Mouse (Mus musculus) cerebellum, adult 18-20 months (tissue): ENCODE data around the gene Mcoln2.

ENCODE experiments used
- DNase-seq, 2 experiments: peaks; one replicate each; pipeline ENCODE4 v3.0.0; 2021

The Mcoln2 gene

DNA sequence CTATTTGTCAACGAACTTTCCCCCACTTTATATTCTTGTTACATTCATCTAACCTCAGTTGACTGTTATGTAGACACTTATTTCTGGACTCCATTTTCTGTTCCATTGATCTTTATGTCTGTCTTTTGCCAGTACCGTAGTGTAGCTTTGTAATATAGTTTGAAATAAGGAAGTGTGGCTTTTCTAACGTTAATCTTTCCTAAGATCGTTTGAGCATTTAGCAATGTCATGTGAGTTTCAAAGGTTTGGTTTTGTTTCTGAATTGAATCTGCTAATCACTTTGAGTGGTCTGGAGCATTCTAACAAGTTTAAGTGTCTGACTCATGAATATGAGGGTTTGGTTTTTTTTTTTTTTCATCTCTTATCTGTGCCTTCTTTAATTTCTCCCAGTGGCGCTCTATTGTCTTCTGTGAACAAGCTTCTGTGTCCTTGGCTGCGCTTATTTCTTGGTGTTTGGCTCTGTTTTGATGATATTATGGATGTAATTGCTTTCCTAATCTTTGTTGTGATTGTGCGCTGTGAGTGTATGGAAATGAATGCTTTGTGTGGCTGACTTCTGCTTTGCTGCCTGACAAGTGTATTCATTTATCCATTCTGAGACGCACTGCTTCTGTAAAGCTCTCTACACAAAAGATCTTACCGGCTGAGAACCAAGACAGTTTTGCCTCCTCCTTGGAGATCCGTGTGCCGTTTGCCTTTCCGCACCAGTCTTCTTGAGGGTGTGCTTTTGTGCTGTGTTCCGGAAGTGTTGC, 79.1 kb downstream of the Mcoln2 start:
- DNase-seq = no peak

GRCm38 (mm10) chr3:146232708-146233107, 83.1 kb downstream of the Mcoln2 start:
- DNase-seq = no peak

DNA sequence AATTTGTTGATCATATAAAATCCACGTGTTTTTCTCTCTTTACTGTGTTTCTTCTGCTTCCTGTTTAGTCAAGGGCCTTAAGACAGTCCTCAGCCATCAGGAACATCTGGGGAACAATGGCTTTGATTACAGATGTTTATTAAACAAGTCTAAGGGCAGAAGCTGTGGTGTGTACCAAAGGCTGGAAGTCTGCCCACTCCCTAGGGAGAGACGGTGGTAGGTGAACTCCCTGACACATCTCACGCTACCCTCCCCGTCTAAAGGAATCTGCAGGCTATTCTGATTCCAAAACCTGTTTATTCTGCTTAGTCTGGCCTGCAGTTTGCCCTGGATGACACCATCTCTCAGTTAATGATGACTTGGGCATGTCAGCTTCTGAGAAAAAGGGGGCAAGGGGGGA, 84.1 kb downstream of the Mcoln2 start:
- no peak for DNase-seq

DNA sequence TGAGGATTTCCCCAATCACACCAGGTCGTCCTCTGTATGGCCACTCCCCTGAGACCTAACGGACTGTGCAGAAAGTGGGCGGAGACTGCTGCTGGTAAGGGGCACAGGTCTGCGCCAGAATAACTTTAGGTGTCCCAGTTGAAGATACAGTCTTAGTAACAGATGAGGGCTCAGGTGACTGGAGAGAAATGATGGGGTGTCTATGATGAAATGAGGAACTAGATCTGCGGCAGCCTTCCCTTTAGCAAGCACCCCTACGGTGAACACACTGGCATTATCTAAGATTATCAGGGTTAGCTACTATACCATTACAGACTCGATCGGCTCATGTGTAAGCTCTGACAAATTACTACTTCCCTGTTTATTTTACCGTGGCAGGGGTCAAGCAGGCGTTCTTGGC, 84.9 kb downstream of the Mcoln2 start:
- no peak for DNase-seq

DNA sequence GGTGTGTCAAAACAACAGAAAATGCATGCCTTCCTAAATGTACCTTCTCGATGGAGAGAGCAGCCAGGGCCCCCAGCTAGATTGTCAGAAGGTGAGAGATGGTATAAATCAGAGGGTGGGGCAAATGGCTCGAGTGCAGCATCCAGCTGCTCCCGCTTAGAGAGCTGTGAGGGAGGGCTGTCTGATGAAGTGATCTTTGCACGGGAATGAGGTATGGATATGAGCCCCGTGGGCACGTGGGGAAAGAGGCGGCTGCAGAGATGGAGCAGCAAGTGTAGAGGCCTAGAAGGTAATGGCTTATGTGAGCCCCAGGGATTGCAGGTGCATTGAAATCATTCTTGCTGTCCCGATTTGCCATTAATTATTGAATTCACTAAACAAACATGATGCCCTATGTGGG, 86.6 kb downstream of the Mcoln2 start:
- DNase-seq = no peak

GRCm38 (mm10) chr3:146237676-146238075, 88.0 kb downstream of the Mcoln2 start:
- DNase-seq = no peak

DNA sequence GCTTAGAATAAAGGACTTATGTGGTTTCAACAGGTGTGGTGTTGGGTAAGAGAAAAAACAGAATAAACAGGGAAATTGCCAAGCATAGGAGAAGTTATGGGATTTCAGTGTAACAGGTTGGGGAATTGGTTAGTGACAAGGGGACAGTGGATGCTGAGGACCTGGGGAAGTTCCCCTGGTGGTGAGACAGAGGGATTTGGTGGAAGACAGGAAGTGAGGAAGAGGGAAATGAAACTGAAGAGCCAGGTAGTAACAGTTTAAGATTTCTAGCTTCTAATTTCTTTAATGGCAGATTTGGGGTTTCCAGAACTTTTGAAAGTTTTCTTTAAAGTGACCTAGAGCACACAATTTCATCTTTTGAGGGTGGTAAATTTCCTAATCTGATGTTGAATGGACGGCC, 95.0 kb downstream of the Mcoln2 start:
- no peak for DNase-seq
